Mouse (Mus musculus): Measurements from ENCODE around the gene Slc17a7. TPM values are rescaled to one million over a fixed set of nuclear protein-coding genes. Genes with fewer than 3 reads are reported as not detected.

Gene Slc17a7
- total and polyA plus RNA-seq, 3 experiments = 0.11 TPM; not detected in 2

DNA sequence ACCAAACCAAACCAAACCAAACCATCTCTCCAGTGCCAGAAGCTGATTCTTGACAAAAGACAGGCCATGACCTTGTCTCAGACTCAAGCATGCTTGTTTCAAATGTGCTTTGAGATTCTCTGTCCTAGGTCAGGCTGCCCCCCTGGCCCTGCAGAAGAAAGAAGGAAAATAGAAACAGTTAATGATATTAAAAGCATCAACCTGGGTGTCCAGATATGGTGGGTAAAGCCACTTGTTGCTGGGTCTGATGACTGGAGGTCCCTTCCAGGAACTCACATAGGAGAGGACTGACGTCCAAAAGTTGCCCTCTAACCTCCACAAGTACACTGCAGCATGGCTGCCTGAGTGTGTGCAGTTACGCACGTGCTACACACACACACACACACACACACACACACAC, 2.9 kb upstream of the Slc17a7 start:
- in situ Hi-C loops (cut with MboI; ENCODE audit: low pct_ligation_motif_present, low pct_unique_long_range_greater_than_20kb, low sequenced_read_pairs) (loop anchor here (10.0 kb wide), 1 partner anchor 144 kb away; no protein-coding TSS in a partner anchor), dilution Hi-C loops (cut with MboI; ENCODE audit: extremely low pct_ligation_motif_present, extremely low pct_unique_long_range_greater_than_20kb, low sequenced_read_pairs) (no loop called here)
- no peaks in the 10 kb centered on the region for H3K9me3 ChIP-seq (replicated peaks; ENCODE audit: low read length)
- H3K27me3 ChIP-seq (replicated peaks) = peaks cover 33% of the 10 kb centered on the region
- no peak overlapping the region for H3K4me2 ChIP-seq (ENCODE audit: insufficient read depth, low read depth, poor library complexity, severe bottlenecking)
- no peak for TF ChIP-seq POLR2A (IDR thresholded peaks at IDR 0.05; ENCODE audit: low read depth, low read length)
- no peak for TF ChIP-seq MYC (IDR thresholded peaks at IDR 0.05; ENCODE audit: low read depth, low read length)
- no peak for TF ChIP-seq E2F4 (IDR thresholded peaks at IDR 0.05; ENCODE audit: insufficient replicate concordance, low read depth, low read length)
- peaks cover 0 to 46% of the 10 kb centered on the region in 2 experiments for H3K36me3 ChIP-seq (replicated peaks in 1 of 2; ENCODE audit: control insufficient read depth in 1 of 2, insufficient read depth in 1 of 2, low read length in 1 of 2)
- H3K79me2 ChIP-seq (replicated peaks; ENCODE audit: control insufficient read depth, extremely low read depth, insufficient read depth, poor library complexity, severe bottlenecking) = no peaks in the 10 kb centered on the region
- H3K4me3 ChIP-seq (replicated peaks in 1 of 3; ENCODE audit: low read depth in 2 of 3, low read length in 2 of 3, poor library complexity in 1 of 3) = no peak overlapping the region
- peaks cover 0 to 11% of the 10 kb centered on the region in 2 experiments; a peak in 3 of 4 replicates for H3K4me1 ChIP-seq (ENCODE audit: control insufficient read depth in 1 of 2, insufficient read depth in 2 of 2)
- no peak overlapping the region for H3K27ac ChIP-seq (ENCODE audit: insufficient read depth, low read depth)
- no peak for DNase-seq (ENCODE audit: extremely low read depth)
- H3K9ac ChIP-seq (ENCODE audit: insufficient read depth, low read depth) = no peak overlapping the region

DNA sequence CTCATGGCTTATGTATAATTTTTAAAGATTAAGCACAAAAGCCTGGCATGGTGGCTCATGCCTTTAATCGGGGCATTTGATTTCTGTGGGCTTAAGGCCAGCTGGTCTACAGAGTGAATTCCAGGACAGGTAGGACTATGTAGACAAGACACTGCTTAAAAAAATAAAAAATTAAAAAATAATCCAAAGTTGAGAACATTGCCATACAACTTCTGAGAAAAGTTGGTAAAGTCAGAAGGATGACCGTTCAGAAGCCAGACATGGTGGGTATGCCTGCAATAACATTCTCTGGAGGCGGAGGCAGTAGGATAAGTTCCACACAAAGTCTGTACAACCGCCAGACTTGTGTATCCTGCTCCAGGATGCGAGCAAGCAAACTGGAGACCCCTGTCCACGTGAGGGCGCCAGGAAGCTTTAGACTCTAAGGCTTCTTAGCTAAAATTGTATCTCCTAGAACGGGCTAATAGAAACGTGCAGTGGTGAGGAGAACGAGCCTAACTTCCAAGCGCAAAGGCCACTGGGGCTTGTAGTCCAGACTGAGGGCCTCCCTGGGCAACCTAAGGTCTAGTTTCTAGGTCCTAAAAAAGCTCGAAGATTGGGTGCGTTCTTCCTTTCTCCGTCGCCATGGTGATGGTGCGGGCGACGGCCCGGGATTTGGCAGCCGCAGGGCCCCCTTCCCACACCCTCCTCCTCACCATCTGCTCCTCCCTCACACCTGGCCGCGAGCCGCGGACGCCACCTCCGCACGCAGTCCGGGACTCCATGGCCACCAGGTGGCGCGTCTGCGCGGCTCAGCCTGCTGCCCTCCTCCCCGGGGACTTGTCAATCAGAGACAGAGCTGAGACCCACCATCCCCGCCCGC, 1.9 kb upstream of the Slc17a7 start:
- Histone ChIP-seq H3K9ac (ENCODE audit: insufficient read depth, low read depth) (no peak overlapping the region), H3K36me3 (replicated peaks in 1 of 2; ENCODE audit: control insufficient read depth in 1 of 2, insufficient read depth in 1 of 2, low read length in 1 of 2) (peaks cover 0 to 40% of the 10 kb centered on the region in 2 experiments), H3K27me3 (replicated peaks) (peaks cover 41% of the 10 kb centered on the region), H3K4me1 (ENCODE audit: control insufficient read depth in 1 of 2, insufficient read depth in 2 of 2) (peaks cover 0 to 11% of the 10 kb centered on the region in 2 experiments; a peak in 3 of 4 replicates), H3K79me2 (replicated peaks; ENCODE audit: control insufficient read depth, extremely low read depth, insufficient read depth, poor library complexity, severe bottlenecking) (no peaks in the 10 kb centered on the region), H3K4me2 (ENCODE audit: insufficient read depth, low read depth, poor library complexity, severe bottlenecking) (peak overlapping the region; percentile 65), H3K4me3 (replicated peaks in 1 of 3; ENCODE audit: low read depth in 2 of 3, low read length in 2 of 3, poor library complexity in 1 of 3) (no peak overlapping the region), H3K27ac (ENCODE audit: insufficient read depth, low read depth) (no peak overlapping the region), H3K9me3 (replicated peaks; ENCODE audit: low read length) (no peaks in the 10 kb centered on the region)
- dilution Hi-C loops (cut with MboI; ENCODE audit: extremely low pct_ligation_motif_present, extremely low pct_unique_long_range_greater_than_20kb, low sequenced_read_pairs) = no loop called here
- peak; percentile 78 for DNase-seq (ENCODE audit: extremely low read depth)
- in situ Hi-C loops (cut with MboI; ENCODE audit: low pct_ligation_motif_present, low pct_unique_long_range_greater_than_20kb, low sequenced_read_pairs) = loop anchor here (10.0 kb wide), 1 partner anchor 143 kb away; no protein-coding TSS in a partner anchor
- TF ChIP-seq RCOR1 (conservative IDR thresholded peaks at IDR 0.05; ENCODE audit: low read depth, low read length) (no peak), JUN (IDR thresholded peaks at IDR 0.05; ENCODE audit: insufficient read depth, low read depth, low read length) (no peak), CTCF (conservative IDR thresholded peaks at IDR 0.05 in 1 of 2, IDR thresholded peaks at IDR 0.05 in 1 of 2; ENCODE audit: low read depth in 2 of 2, low read length in 2 of 2) (peak in 1 of 2 experiments; percentile 89; a peak in 2 of 4 replicates), CHD1 (IDR thresholded peaks at IDR 0.05; ENCODE audit: low read depth, low read length) (no peak), RAD21 (IDR thresholded peaks at IDR 0.05; ENCODE audit: low read depth, low read length) (peak; percentile 47), JUND (conservative IDR thresholded peaks at IDR 0.05; ENCODE audit: low read depth, low read length) (no peak), ZMIZ1 (IDR thresholded peaks at IDR 0.05; ENCODE audit: low read depth, low read length) (no peak), POLR2AphosphoS2 (IDR thresholded peaks at IDR 0.05; ENCODE audit: low read depth, low read length) (no peak), NRF1 (IDR thresholded peaks at IDR 0.05; ENCODE audit: low read depth, low read length) (0 out of 2 replicates have a peak, but pooled peaks have one; percentile 33), TBP (conservative IDR thresholded peaks at IDR 0.05; ENCODE audit: low read depth, low read length) (no peak), MAX (IDR thresholded peaks at IDR 0.05; ENCODE audit: low read length) (peak; percentile 45; the same call in 1 of the 2 replicates), IRF4 (IDR thresholded peaks at IDR 0.05; ENCODE audit: low read depth, low read length) (0 out of 2 replicates have a peak, but pooled peaks have one; percentile 8), ZKSCAN1 (IDR thresholded peaks at IDR 0.05; ENCODE audit: borderline replicate concordance, low read depth, low read length) (no peak), TCF12 (IDR thresholded peaks at IDR 0.05; ENCODE audit: low read depth, low read length) (peak; percentile 77), UBTF (IDR thresholded peaks at IDR 0.05; ENCODE audit: low read depth, low read length) (no peak), ZC3H11A (IDR thresholded peaks at IDR 0.05; ENCODE audit: low read depth, low read length) (no peak), USF2 (conservative IDR thresholded peaks at IDR 0.05; ENCODE audit: low read depth, low read length) (no peak), HCFC1 (IDR thresholded peaks at IDR 0.05; ENCODE audit: low read depth, low read length) (peak; percentile 85), MAFK (IDR thresholded peaks at IDR 0.05; ENCODE audit: insufficient replicate concordance, low read length) (no peak), SIN3A (IDR thresholded peaks at IDR 0.05; ENCODE audit: low read length) (no peak), CHD2 (IDR thresholded peaks at IDR 0.05; ENCODE audit: low read length) (no peak), ETS1 (conservative IDR thresholded peaks at IDR 0.05; ENCODE audit: low read depth, low read length) (no peak), MEF2A (IDR thresholded peaks at IDR 0.05; ENCODE audit: borderline replicate concordance, low read depth, low read length) (no peak), ELF1 (IDR thresholded peaks at IDR 0.05; ENCODE audit: low read depth, low read length) (no peak), POLR2A (IDR thresholded peaks at IDR 0.05; ENCODE audit: low read depth, low read length) (peak; percentile 30; the same call in 1 of the 2 replicates), MXI1 (IDR thresholded peaks at IDR 0.05; ENCODE audit: low read depth, low read length) (peak; percentile 30; the same call in 1 of the 2 replicates), MAZ (IDR thresholded peaks at IDR 0.05; ENCODE audit: low read depth, low read length) (no peak), EP300 (IDR thresholded peaks at IDR 0.05; ENCODE audit: low read length) (no peak), MYC (IDR thresholded peaks at IDR 0.05; ENCODE audit: low read depth, low read length) (no peak)
